Mouse (Mus musculus) heart, embryonic 12.5 days (tissue): ENCODE results near the gene Rara. TPM values are rescaled to one million over a fixed set of nuclear protein-coding genes. Genes with fewer than 3 reads are reported as not detected.
"Not testable (repeated sequence)": the region's sequence is repeated elsewhere in the genome, so short reads cannot be mapped to it uniquely, and the experiment has no call there.

Experiments
- ATAC-seq: fragments of 200-750 bp; cut with Nextera tagmentation; 2 replicates; pipeline ENCODE4 v1.8.0; 2017; ENCODE audit warnings: moderate TSS enrichment, moderate library complexity; ENCODE audit not compliant: insufficient number of reproducible peaks, low FRiP score
- H3K27ac ChIP-seq: fragments of 300-500 bp; sonication (generic); 2 replicates; pipeline ENCODE4 v1.5.1; 2016; ENCODE audit warnings: mild to moderate bottlenecking, moderate library complexity; ENCODE audit not compliant: poor library complexity, severe bottlenecking
- H3K27me3 ChIP-seq: fragments of 300-500 bp; sonication (generic); replicated peaks from 2 replicates; pipeline ENCODE4 v1.6.1; 2016; ENCODE audit warnings: mild to moderate bottlenecking, moderate library complexity
- H3K36me3 ChIP-seq: fragments of 300-500 bp; sonication (generic); 2 replicates; pipeline ENCODE4 v1.6.1; 2016; ENCODE audit warnings: mild to moderate bottlenecking, moderate library complexity
- H3K4me1 ChIP-seq: fragments of 300-500 bp; sonication (generic); replicated peaks from 2 replicates; pipeline ENCODE4 v1.6.1; 2016; ENCODE audit warnings: mild to moderate bottlenecking
- H3K4me2 ChIP-seq: fragments of 300-500 bp; sonication (generic); 2 replicates; pipeline ENCODE4 v1.6.1; 2016; ENCODE audit warnings: mild to moderate bottlenecking, moderate library complexity
- H3K4me3 ChIP-seq: fragments of 300-500 bp; sonication (generic); 2 replicates; pipeline ENCODE4 v1.5.1; 2016; ENCODE audit warnings: mild to moderate bottlenecking
- H3K9ac ChIP-seq: fragments of 300-500 bp; sonication (generic); 2 replicates; pipeline ENCODE4 v1.6.1; 2016; ENCODE audit warnings: mild to moderate bottlenecking, moderate library complexity
- H3K9me3 ChIP-seq: fragments of 300-500 bp; sonication (generic); replicated peaks from 2 replicates; pipeline ENCODE4 v1.6.1; 2016; ENCODE audit warnings: mild to moderate bottlenecking, moderate library complexity
- WGBS: fragments of 180-500 bp; shearing (Covaris S2); methylation state at CpG from one replicate; pipeline ENCODE4 v1.1.7; 2016; 5-methylcytosine and 5-hydroxymethylcytosine counted together
- polyA plus RNA-seq: library from polyadenylated mRNA; unstranded; fragments of >200 nt; fragmentation: Nextera tagmentation; extraction: Ambion mirVana; gene quantifications from 2 replicates; pipeline ENCODE4 v1.2.1, GENCODE M21; 2016

The Rara gene
- polyA plus RNA-seq, 1 experiment from 2014 or later: 33.8 TPM

DNA sequence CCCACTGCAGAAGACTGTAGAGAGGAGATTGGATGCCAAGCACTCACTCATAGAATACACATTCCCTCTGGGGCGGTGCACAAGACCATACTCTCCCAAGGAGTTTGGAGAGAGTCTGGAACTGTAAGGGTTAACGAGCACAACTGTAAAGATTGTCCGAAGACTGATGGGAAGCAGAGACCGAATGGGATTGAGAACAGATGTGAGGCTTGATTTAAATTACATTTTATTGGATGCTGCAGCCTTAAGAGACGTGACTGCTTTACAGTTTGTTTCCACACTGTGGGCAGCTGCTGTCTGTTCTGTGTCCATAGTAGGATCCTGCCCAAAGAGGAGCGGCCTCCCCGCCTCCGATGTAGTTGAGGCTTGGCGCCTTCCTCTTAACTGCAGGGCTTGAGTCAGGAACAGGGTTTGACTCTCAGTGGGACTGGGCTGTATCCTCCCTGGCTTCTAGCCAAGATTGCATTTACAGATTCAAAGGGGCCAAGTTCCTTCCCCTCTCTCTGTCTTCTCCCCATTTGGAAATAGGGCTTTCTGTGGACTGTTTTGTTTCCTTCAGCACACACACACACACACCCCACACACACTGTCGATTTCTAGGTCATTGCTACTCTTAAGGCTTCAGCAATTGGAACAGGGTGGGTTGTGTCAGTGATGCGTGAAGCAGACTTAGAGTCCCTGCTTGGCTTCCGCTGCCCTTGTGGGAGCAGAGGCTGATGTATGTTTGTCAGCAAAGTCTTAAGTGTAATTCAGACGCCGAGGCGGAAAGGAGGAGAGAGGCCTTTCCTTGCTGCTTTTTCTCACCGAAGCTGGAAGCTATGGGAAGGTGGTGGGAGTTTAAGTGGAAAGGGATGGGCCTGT is 4.5 kb upstream of the Rara start:
- H3K9me3 ChIP-seq, H3K4me2 ChIP-seq, H3K27me3 ChIP-seq, H3K9ac ChIP-seq, H3K27ac ChIP-seq, ATAC-seq, H3K4me3 ChIP-seq: not testable (repeated sequence)
- Histone ChIP-seq H3K36me3 (peaks cover 36% of the 10 kb centered on the region), H3K4me1 (peaks cover 53% of the 10 kb centered on the region)
- 61% methylated on average over 16 of the region's 16 CpGs for WGBS

DNA sequence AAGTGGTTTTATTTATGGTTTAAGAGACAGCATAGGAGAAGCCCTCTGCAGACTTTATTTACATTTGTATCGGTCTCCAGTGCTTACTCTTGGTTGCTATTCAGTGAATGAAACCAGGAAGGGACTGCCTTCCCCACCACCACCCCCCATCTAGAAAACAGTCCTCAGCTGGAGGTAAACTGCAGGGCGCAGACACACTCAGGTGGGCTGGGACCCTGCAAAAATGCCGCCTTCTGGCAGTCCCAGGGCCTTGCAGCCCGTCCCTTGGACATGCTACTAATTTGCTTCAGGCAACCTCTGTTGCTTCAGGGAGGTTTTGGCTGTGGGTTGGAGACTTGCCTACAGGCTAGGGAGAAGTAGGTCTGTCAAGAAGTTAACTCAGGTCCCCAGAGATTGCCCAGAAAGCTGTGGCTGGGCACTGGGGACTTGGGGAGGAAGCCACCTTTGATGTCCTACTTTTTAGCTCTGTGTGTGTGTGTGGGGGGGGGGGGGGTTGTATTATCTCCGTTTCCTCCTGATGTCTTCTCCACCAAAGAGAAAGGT is 2.9 kb upstream of the Rara start:
- WGBS: 61% methylated on average over 5 of the region's 5 CpGs
- Histone ChIP-seq H3K9me3 (no peaks in the 10 kb centered on the region), H3K36me3 (peaks cover 20% of the 10 kb centered on the region), H3K27ac (peak overlapping the region; percentile 35), H3K27me3 (no peaks in the 10 kb centered on the region), H3K9ac (peak overlapping the region; percentile 53), H3K4me2 (0 out of 2 replicates have a peak overlapping the region, but pooled peaks have one; percentile 42), H3K4me3 (no peak overlapping the region), H3K4me1 (peaks cover 65% of the 10 kb centered on the region)
- ATAC-seq: no peak

- peak overlapping the region; percentile 71 for H3K27ac ChIP-seq
- peak overlapping the region; percentile 42 for H3K4me2 ChIP-seq
- no peaks in the 10 kb centered on the region for H3K9me3 ChIP-seq
- peak overlapping the region; percentile 58 for H3K9ac ChIP-seq
- ATAC-seq: no peak; the same call in 1 of the 2 replicates
- H3K4me3 ChIP-seq: no peak overlapping the region
- no peaks in the 10 kb centered on the region for H3K27me3 ChIP-seq
- WGBS: 26% methylated on average over 10 of the region's 10 CpGs
- H3K4me1 ChIP-seq: peaks cover 71% of the 10 kb centered on the region
- peaks cover 14% of the 10 kb centered on the region for H3K36me3 ChIP-seq
These were observed 2.3 kb upstream of the Rara start for GRCm38 (mm10) chr11:98925265-98925721.

DNA sequence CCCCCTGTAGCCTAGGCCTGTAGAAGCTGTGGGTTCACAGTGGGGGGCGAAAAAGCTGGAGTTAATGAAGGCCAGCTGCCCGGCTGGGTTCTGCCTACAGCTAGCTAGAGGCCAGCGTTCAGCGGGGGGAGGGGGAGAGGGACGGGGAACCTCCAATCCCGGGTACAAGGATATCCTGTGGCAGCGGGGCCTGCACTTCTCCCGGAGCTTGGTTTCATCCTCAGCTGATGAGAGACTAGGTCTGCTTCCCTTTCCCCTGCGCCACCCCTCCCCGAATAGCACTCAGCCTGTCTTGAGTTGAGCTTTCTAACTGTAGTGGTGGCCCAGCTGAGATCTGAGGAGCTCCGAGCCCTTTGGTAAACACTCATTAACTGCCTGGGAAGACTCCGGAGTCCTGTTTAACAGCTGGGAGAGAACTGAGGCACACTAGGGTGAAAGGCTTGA is 1.7 kb upstream of the Rara start:
- H3K4me2 ChIP-seq: peak overlapping the region; percentile 42
- ATAC-seq: no peak
- H3K4me3 ChIP-seq: 0 out of 2 replicates have a peak overlapping the region, but pooled peaks have one; percentile 4
- H3K36me3 ChIP-seq: peaks cover 8% of the 10 kb centered on the region
- WGBS: 11% methylated on average over 12 of the region's 12 CpGs
- no peaks in the 10 kb centered on the region for H3K9me3 ChIP-seq
- H3K4me1 ChIP-seq: peaks cover 77% of the 10 kb centered on the region
- no peaks in the 10 kb centered on the region for H3K27me3 ChIP-seq
- peak overlapping the region; percentile 58 for H3K9ac ChIP-seq
- H3K27ac ChIP-seq: peak overlapping the region; percentile 71

DNA sequence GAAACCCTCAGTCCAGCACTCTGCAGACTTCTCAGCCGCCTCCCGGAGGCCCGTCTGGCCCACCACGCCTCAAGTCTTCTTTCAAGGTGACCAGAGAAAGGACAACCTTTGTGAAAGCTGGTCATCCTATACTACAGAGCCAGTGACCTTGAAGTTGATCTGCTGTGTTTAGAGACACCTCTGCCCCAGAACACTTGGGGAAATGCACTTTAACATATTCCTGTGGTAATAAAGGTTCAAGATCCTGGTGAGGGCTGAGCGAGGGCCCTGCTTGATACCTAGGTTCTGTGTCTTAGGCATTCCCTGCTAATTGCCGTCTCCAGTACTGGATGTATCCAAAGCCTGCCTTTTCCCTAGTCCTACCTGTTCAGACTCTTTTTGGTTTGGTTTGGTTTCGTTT is 1.1 kb upstream of the Rara start:
- H3K4me1 ChIP-seq: peaks cover 84% of the 10 kb centered on the region
- peak overlapping the region; percentile 71 for H3K27ac ChIP-seq
- ATAC-seq: no peak
- no peaks in the 10 kb centered on the region for H3K27me3 ChIP-seq
- 0 out of 2 replicates have a peak overlapping the region, but pooled peaks have one; percentile 42 for H3K4me2 ChIP-seq
- H3K9ac ChIP-seq: peak overlapping the region; percentile 58; the same call in 1 of the 2 replicates
- H3K36me3 ChIP-seq: 0 out of 2 replicates have a peak, but pooled peaks cover 3% of the 10 kb centered on the region
- H3K9me3 ChIP-seq: no peaks in the 10 kb centered on the region
- WGBS: 70% methylated on average over 7 of the region's 7 CpGs
- no peak overlapping the region for H3K4me3 ChIP-seq

DNA sequence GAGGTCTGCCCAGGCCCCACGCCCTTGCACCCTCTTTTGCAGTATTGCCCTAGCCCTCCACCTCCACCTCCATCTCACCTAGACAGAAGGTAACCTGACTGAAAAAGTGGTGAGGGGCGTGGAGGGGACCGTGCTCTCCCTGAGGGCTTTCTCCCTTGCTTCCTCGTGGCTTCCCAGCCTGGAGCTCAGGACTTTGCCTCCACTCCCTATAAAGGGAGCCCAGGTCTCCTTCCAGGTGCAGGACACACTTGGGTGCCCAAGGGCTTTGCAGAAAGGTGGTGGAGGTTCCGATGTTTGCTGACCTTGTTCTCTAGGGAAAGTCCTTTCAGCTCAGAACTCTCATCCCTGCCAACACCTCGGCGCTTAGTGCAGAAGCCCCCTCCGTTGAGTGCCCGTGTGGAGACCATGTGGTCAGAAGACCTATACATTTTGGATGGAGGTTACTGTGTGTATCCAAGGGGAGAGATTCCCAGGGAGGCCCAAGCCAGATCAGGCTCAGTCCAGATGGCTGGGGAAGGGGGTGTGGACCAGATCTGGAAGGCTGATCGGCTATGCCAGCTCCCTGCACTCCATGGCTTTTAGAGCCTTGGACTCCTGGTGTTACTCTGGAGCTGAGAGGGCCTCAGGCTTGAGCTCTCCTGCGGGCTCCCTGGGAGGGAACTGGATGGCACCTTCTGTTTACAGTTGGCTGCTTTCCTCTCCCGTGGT is 722 bp downstream of the Rara start:
- Histone ChIP-seq H3K4me1 (peaks cover 93% of the 10 kb centered on the region), H3K27me3 (no peaks in the 10 kb centered on the region), H3K36me3 (no peaks in the 10 kb centered on the region), H3K4me2 (peak overlapping the region; percentile 87), H3K4me3 (peak overlapping the region; percentile 74), H3K9me3 (no peaks in the 10 kb centered on the region), H3K9ac (peak overlapping the region; percentile 91), H3K27ac (peak overlapping the region; percentile 99)
- no peak; the same call in 1 of the 2 replicates for ATAC-seq
- 6% methylated on average over 12 of the region's 12 CpGs for WGBS

DNA sequence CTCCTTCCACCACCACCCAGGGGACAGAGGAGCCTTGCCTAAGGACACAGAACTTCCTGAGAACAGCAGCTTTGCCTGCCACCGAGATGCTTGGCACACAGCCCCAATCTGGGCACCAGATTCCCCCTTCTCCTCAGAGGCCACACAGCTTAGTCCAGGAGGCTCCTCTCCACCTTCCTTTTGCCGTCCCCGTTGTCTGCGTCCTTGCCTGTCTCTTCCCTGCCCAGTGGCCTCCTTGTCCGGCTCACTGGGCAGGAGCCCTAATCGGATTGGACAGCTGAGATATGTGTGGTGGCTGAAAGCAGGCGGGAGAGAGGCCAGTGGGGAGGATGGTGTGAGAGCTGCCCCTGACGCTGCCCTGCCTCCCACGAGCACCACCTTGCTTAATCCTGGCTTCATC is 1.9 kb downstream of the Rara start:
- H3K4me1 ChIP-seq: peaks cover 91% of the 10 kb centered on the region
- H3K27ac ChIP-seq: peak overlapping the region; percentile 99
- peak overlapping the region; percentile 74 for H3K4me3 ChIP-seq
- no peak for ATAC-seq
- WGBS: 5% methylated on average over 9 of the region's 9 CpGs
- peak overlapping the region; percentile 87 for H3K4me2 ChIP-seq
- peak overlapping the region; percentile 91 for H3K9ac ChIP-seq
- no peaks in the 10 kb centered on the region for H3K27me3 ChIP-seq
- no peaks in the 10 kb centered on the region for H3K9me3 ChIP-seq
- H3K36me3 ChIP-seq: no peaks in the 10 kb centered on the region; the same call in 1 of the 2 replicates

GRCm38 (mm10) chr11:98930127-98930601 is 2.5 kb downstream of the Rara start:
- Histone ChIP-seq H3K27ac (peak overlapping the region; percentile 99), H3K4me1 (peaks cover 86% of the 10 kb centered on the region), H3K4me2 (peak overlapping the region; percentile 87), H3K9me3 (no peaks in the 10 kb centered on the region), H3K9ac (peak overlapping the region; percentile 91), H3K4me3 (peak overlapping the region; percentile 74), H3K27me3 (no peaks in the 10 kb centered on the region), H3K36me3 (peaks cover 2% of the 10 kb centered on the region; the same call in 1 of the 2 replicates)
- ATAC-seq: no peak
- WGBS: 30% methylated on average over 7 of the region's 7 CpGs

GRCm38 (mm10) chr11:98930773-98931512 is 3.3 kb downstream of the Rara start:
- ATAC-seq: peak; percentile 53
- 12% methylated on average over 10 of the region's 10 CpGs for WGBS
- H3K4me1 ChIP-seq: peaks cover 85% of the 10 kb centered on the region
- H3K4me3 ChIP-seq: peak overlapping the region; percentile 14
- H3K27ac ChIP-seq: peak overlapping the region; percentile 99
- H3K36me3 ChIP-seq: peaks cover 3% of the 10 kb centered on the region; the same call in 1 of the 2 replicates
- no peaks in the 10 kb centered on the region for H3K27me3 ChIP-seq
- no peaks in the 10 kb centered on the region for H3K9me3 ChIP-seq
- peak overlapping the region; percentile 91 for H3K9ac ChIP-seq
- H3K4me2 ChIP-seq: peak overlapping the region; percentile 87
